8 mouse cellular contexts compared by ENCODE assay signal in the genomic region with DNA sequence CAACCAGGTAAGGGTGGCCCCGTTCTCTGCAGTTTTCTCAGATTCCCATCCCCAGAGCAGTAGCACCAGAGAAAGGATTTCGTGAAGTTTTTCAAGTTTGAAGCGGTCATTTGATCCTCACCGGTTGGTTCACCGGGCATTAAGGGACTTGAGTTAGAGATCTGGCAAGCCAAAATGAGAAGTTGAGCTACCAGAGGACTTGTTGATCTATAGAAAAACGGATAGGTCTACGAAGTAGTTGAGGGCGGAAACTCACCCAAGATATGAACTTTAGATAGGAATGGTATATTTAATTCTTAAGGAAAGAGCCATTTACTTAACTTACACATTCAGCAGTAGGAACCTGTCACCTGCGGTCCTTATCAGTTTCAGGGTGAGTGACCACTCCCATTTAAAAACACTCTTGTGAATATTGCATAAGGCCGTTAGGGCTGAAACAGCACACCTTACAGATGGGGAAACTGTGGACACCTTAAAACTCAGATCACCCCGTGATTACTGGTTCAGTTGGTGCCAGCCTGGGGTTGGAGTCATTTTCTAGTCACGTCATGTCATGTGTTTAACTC. TPM values are rescaled to one million over a fixed set of nuclear protein-coding genes. Genes with fewer than 3 reads are reported as not detected.
DNase-seq lines count a peak whose midpoint lies in the region; ATAC-seq lines count a peak whose summit lies in the region.

No protein-coding gene starts in this region.

- H3K36me3 ChIP-seq in heart, embryonic 13.5 days = no peaks in the 10 kb centered on the region
- H3K36me3 ChIP-seq in intestine, embryonic 16.5 days (ENCODE audit: control insufficient read depth, insufficient read depth, low read length) = no peaks in the 10 kb centered on the region
- H3K36me3 ChIP-seq in midbrain, embryonic 13.5 days = no peaks in the 10 kb centered on the region

- H3K4me3 ChIP-seq in heart, embryonic 13.5 days = peak overlapping the region; percentile 80
- peak overlapping the region; percentile 69 for H3K4me3 ChIP-seq in brown adipose tissue, adult 24 weeks (ENCODE audit: insufficient read depth, low read depth, low read length)
- peak overlapping the region; percentile 85 for H3K4me3 ChIP-seq in intestine, embryonic 16.5 days (ENCODE audit: low read length)
- H3K4me3 ChIP-seq in midbrain, embryonic 13.5 days (replicated peaks) = peak overlapping the region; percentile 60

- 13% methylated on average over 12 of the region's 12 CpGs for WGBS in heart, embryonic 13.5 days
- WGBS in intestine, embryonic 16.5 days = 21% methylated on average over 12 of the region's 12 CpGs
- WGBS in midbrain, embryonic 13.5 days = 21% methylated on average over 12 of the region's 12 CpGs

- H3K4me2 ChIP-seq in heart, embryonic 13.5 days = peak overlapping the region; percentile 98
- H3K4me2 ChIP-seq in intestine, embryonic 16.5 days (ENCODE audit: low read depth, low read length) = peak overlapping the region; percentile 93
- peak overlapping the region; percentile 96 for H3K4me2 ChIP-seq in midbrain, embryonic 13.5 days (replicated peaks)

- no peak for ATAC-seq in heart, embryonic 13.5 days (ENCODE audit: extremely low read depth, insufficient number of reproducible peaks, low FRiP score, low TSS enrichment)
- ATAC-seq in intestine, embryonic 16.5 days = peak; percentile 13; the same call in 1 of the 2 replicates
- ATAC-seq in midbrain, embryonic 13.5 days = no peak

- peak overlapping the region; percentile 90 for H3K27ac ChIP-seq in heart, embryonic 13.5 days (replicated peaks)
- no peak overlapping the region for H3K27ac ChIP-seq in brown adipose tissue, adult 24 weeks (replicated peaks; ENCODE audit: low read depth, low read length)
- H3K27ac ChIP-seq in intestine, embryonic 16.5 days (ENCODE audit: low read length) = peak overlapping the region; percentile 90
- no peak overlapping the region for H3K27ac ChIP-seq in midbrain, embryonic 13.5 days

- DNase-seq in heart, postnatal 25 days (ENCODE audit: low spot score) = no peak
- no peak for DNase-seq in ovary, adult 18-20 months (ENCODE audit: low spot score)
- no peak for DNase-seq in layer of hippocampus, postnatal 25 days (ENCODE audit: extremely low spot score in 1 of 2, low spot score in 1 of 2)
- no peak for DNase-seq in left cerebral cortex, adult 8-10 months (ENCODE audit: low spot score in 2 of 2)

- intact Hi-C loops in heart, postnatal 25 days (cut with DNase I) = no loop called here

- H3K4me1 ChIP-seq in heart, embryonic 13.5 days = peaks cover 31% of the 10 kb centered on the region
- H3K4me1 ChIP-seq in brown adipose tissue, adult 24 weeks (ENCODE audit: control insufficient read depth, insufficient read depth, insufficient read length, low read length) = no peaks in the 10 kb centered on the region
- H3K4me1 ChIP-seq in intestine, embryonic 16.5 days (ENCODE audit: control insufficient read depth, insufficient read depth, low read length) = peaks cover 6% of the 10 kb centered on the region; the same call in 1 of the 2 replicates
- peaks cover 19% of the 10 kb centered on the region for H3K4me1 ChIP-seq in midbrain, embryonic 13.5 days (replicated peaks)

- H3K9me3 ChIP-seq in heart, embryonic 13.5 days = no peaks in the 10 kb centered on the region
- H3K9me3 ChIP-seq in intestine, embryonic 16.5 days (ENCODE audit: control insufficient read depth, low read length) = no peaks in the 10 kb centered on the region
- no peaks in the 10 kb centered on the region for H3K9me3 ChIP-seq in midbrain, embryonic 13.5 days

- H3K27me3 ChIP-seq in heart, embryonic 13.5 days (replicated peaks) = no peaks in the 10 kb centered on the region
- no peaks in the 10 kb centered on the region for H3K27me3 ChIP-seq in intestine, embryonic 16.5 days (replicated peaks; ENCODE audit: control insufficient read depth, insufficient read depth, low read length)
- H3K27me3 ChIP-seq in midbrain, embryonic 13.5 days = peaks cover 11% of the 10 kb centered on the region; the same call in 1 of the 2 replicates

- peak overlapping the region; percentile 86 for H3K9ac ChIP-seq in heart, embryonic 13.5 days
- H3K9ac ChIP-seq in intestine, embryonic 16.5 days (ENCODE audit: low read depth, low read length) = peak overlapping the region; percentile 86
- H3K9ac ChIP-seq in midbrain, embryonic 13.5 days (replicated peaks) = peak overlapping the region; percentile 72

RNA-seq across cellular contexts. Expression of gene Slc39a8, which starts 1.7 kb away (rescaled TPM):
- 13.3 and 14.5 TPM in 2 replicates for polyA plus RNA-seq in heart, embryonic 13.5 days (2015; fragmentation: Nextera tagmentation; extraction: Ambion mirVana)
- total RNA-seq in heart, postnatal 25 days (2021) = 1 to 10 TPM; 5.1 to 7.4 TPM
- polyA plus RNA-seq in brown adipose tissue, adult 24 weeks (2012; ENCODE audit: insufficient read depth, insufficient read length, missing spikeins) = 1.4 and 2.9 TPM in 2 replicates
- polyA plus RNA-seq in intestine, embryonic 16.5 days (2015; fragmentation: Nextera tagmentation; extraction: Ambion mirVana) = 22.7 and 32.3 TPM in 2 replicates
- polyA plus RNA-seq in midbrain, embryonic 13.5 days (2015; fragmentation: Nextera tagmentation; extraction: Ambion mirVana) = 7.6 and 8.3 TPM in 2 replicates
- 1 to 10 TPM; 2.9 to 3.5 TPM for total RNA-seq in layer of hippocampus, postnatal 25 days (2021)
- 1 to 10 TPM; 2.4 to 3.6 (median 2.7) TPM for total RNA-seq in left cerebral cortex, adult 8-10 months (2022)

Comparison
In these comparisons a context has a peak if more than half of its experiments do, and no peak if none do; other contexts are left out.
1. H3K27ac ChIP-seq: peak in heart, embryonic 13.5 days (single experiment) and intestine, embryonic 16.5 days (single experiment); none in brown adipose tissue, adult 24 weeks (single experiment) and midbrain, embryonic 13.5 days (single experiment).
2. Peak in every context shown above with its lines, with median percentiles within 50 percentile points of each other: H3K4me2 ChIP-seq, H3K4me3 ChIP-seq and H3K9ac ChIP-seq.